ENCODE assay signal across 7 mouse cellular contexts in the genomic region with DNA sequence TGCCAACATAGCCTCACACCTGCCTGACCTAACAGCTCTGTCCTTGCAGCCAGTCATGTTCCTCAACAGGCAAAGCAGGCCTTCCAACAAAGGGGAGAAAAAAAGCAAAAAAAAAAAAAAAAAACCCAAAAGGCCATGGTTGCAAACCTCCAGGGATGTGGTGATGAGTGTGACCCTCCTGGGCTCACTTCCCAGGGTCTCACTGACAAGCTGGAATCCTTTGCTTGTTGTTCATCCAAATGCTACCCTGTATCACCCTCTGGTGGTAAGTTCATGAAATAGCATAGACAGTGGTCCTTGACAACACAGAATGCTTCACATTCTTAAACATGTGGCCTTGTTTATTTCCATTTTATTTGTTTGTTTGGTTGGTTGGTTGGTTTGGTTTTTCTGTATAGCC.
DNase-seq lines count a peak whose midpoint lies in the region.

No protein-coding gene starts in this region.

- peak; percentile 34 to 37 for DNase-seq in left cerebral cortex, postnatal 14 days (ENCODE audit: low spot score in 2 of 2)
- DNase-seq in left cerebral cortex, adult 9 months (ENCODE audit: low spot score in 2 of 2), result no peak
- peak; percentile 66 for DNase-seq in ZHBTc4 (ENCODE audit: low read depth, low spot score)
- peak; percentile 46 for DNase-seq in embryo, embryonic 11.5 days (ENCODE audit: low read depth, low spot score)
- peak; percentile 10 for DNase-seq in lung, postnatal 25 days (ENCODE audit: low spot score)
- DNase-seq in spleen, postnatal 4 days (ENCODE audit: low spot score in 2 of 2), result no peak
- no peak for DNase-seq in gastrocnemius, postnatal 25 days

- intact Hi-C loops in left cerebral cortex, postnatal 14 days (cut with DNase I), result loop anchor here (2.0 to 10.0 kb wide), 2 partner anchors 58 to 144 kb away; no protein-coding TSS in a partner anchor

Comparison
In these comparisons a context has a peak if more than half of its experiments do, and no peak if none do; other contexts are left out.
1. DNase-seq: peak in left cerebral cortex, postnatal 14 days (2 of 2), ZHBTc4 (single experiment), embryo, embryonic 11.5 days (single experiment) and lung, postnatal 25 days (single experiment); none in left cerebral cortex, adult 9 months (0 of 2), spleen, postnatal 4 days (0 of 2) and gastrocnemius, postnatal 25 days (single experiment).